Mouse (Mus musculus) C2C12 (cell line): ENCODE measurements around the gene Prkce. TPM values are rescaled to one million over a fixed set of nuclear protein-coding genes. Genes with fewer than 3 reads are reported as not detected.

Experiments
- H3K27me3 ChIP-seq: one replicate; pipeline ENCODE4 v1.6.1; 2011; ENCODE audit not compliant: control insufficient read depth, insufficient read depth, insufficient read length
- H3K36me3 ChIP-seq: one replicate; pipeline ENCODE4 v1.6.1; 2011; ENCODE audit not compliant: control insufficient read depth, insufficient read depth
- H3K4me3 ChIP-seq: one replicate; pipeline ENCODE4 v1.5.1; 2011; ENCODE audit warnings: mild to moderate bottlenecking, control low read depth; ENCODE audit not compliant: poor library complexity, insufficient read depth, severe bottlenecking
- H3K79me2 ChIP-seq: one replicate; pipeline ENCODE4 v1.6.1; 2011; ENCODE audit not compliant: control insufficient read depth, insufficient read depth
- H3K79me3 ChIP-seq: one replicate; pipeline ENCODE4 v1.6.1; 2011; ENCODE audit warnings: low read depth, control low read depth
- H3ac ChIP-seq: one replicate; pipeline ENCODE3; 2011; ENCODE audit warnings: low read depth; ENCODE audit not compliant: control insufficient read depth, insufficient read length
- CEBPB ChIP-seq: IDR thresholded peaks from one replicate; pipeline ENCODE4 v1.6.1; 2011; ENCODE audit warnings: low read depth, mild to moderate bottlenecking, control low read depth, moderate library complexity
- CTCF ChIP-seq: IDR thresholded peaks from one replicate; pipeline ENCODE4 v1.5.1; 2011; ENCODE audit not compliant: control insufficient read depth, insufficient read depth, insufficient read length
- FOSL1 ChIP-seq: IDR thresholded peaks from one replicate; pipeline ENCODE4 v1.8.0; 2011; ENCODE audit warnings: mild to moderate bottlenecking, low read length; ENCODE audit not compliant: poor library complexity, insufficient read depth, severe bottlenecking
- MAX ChIP-seq: IDR thresholded peaks from one replicate; pipeline ENCODE4 v1.6.1; 2011; ENCODE audit warnings: mild to moderate bottlenecking, control low read depth
- MYOD1 ChIP-seq: IDR thresholded peaks from one replicate; pipeline ENCODE4 v1.6.1; 2011; ENCODE audit warnings: low read depth; ENCODE audit not compliant: control insufficient read depth, insufficient read length
- MYOG ChIP-seq: IDR thresholded peaks from one replicate; pipeline ENCODE4 v1.6.1; 2011; ENCODE audit not compliant: control insufficient read depth, insufficient read length; ENCODE audit errors: extremely low read depth
- USF1 ChIP-seq: IDR thresholded peaks from one replicate; pipeline ENCODE4 v1.6.1; 2011; ENCODE audit warnings: low read depth, mild to moderate bottlenecking, control low read depth, moderate library complexity
- polyA plus RNA-seq: library from polyadenylated mRNA; unstranded; fragments of >200 nt; fragmentation: generic; extraction: Trizol; gene quantifications from one replicate; pipeline ENCODE4 v1.2.1, GENCODE M21; 2012; ENCODE audit warnings: missing spikeins

The Prkce gene
- polyA plus RNA-seq, 1 experiment: 1.4 TPM

DNA sequence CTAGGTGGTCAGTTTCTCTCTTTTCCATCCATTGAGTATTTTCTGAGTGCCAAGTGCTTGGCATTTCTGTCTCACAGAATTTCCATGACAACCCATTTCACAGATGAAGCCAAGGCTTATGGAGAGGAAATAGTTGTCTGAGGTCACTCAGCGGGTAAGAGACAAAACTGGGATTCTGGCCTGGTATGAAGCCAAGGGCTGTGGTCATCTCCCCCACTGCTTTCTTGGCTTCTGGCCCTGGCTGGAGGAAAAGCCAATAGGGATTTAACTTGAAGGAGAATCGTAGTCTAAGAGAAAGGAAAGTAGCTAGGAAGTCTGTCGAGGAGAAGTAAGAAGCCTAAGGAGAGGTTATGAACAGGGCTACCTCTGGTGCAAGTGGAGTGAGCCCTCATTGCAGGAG, 182.7 kb downstream of the Prkce start:
- H3K79me2 ChIP-seq: no peaks in the 10 kb centered on the region
- TF ChIP-seq CTCF (no peak), CEBPB (no peak), MYOD1 (no peak), MYOG (no peak), MAX (no peak), USF1 (no peak)
- H3K79me3 ChIP-seq: no peaks in the 10 kb centered on the region
- H3ac ChIP-seq: no peak overlapping the region
- no peaks in the 10 kb centered on the region for H3K36me3 ChIP-seq
- H3K4me3 ChIP-seq: no peak overlapping the region
- H3K27me3 ChIP-seq: no peaks in the 10 kb centered on the region

DNA sequence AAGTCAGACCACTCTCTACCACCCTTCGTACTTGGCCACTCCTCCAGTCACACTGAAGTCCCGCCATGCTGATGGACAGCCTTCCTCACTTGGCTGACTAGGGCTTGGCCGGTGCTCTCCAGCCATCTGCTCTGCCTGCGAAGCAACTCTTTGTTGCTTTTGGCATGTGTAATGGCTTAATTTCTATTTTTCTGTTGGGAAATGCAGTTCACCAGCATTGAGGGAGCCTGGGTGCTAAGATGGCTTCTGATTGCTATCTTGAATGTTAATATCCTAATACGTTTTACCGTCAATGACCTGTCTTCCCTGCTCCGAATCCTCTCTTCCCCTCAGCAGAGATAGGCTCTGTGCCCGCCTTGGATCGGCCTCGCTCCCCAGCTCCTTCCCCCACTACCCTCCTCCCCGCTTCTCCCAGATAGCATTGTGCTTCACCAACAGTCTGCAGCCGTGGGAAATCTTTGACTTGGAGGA, 183.2 kb downstream of the Prkce start:
- TF ChIP-seq MYOD1: no peak
- no peak for TF ChIP-seq MAX
- TF ChIP-seq CEBPB: no peak
- no peak for TF ChIP-seq MYOG
- no peak for TF ChIP-seq CTCF
- no peak for TF ChIP-seq FOSL1
- no peak for TF ChIP-seq USF1
- no peaks in the 10 kb centered on the region for H3K79me3 ChIP-seq
- no peaks in the 10 kb centered on the region for H3K27me3 ChIP-seq
- no peak overlapping the region for H3ac ChIP-seq
- H3K4me3 ChIP-seq: no peak overlapping the region
- H3K79me2 ChIP-seq: no peaks in the 10 kb centered on the region
- no peaks in the 10 kb centered on the region for H3K36me3 ChIP-seq

DNA sequence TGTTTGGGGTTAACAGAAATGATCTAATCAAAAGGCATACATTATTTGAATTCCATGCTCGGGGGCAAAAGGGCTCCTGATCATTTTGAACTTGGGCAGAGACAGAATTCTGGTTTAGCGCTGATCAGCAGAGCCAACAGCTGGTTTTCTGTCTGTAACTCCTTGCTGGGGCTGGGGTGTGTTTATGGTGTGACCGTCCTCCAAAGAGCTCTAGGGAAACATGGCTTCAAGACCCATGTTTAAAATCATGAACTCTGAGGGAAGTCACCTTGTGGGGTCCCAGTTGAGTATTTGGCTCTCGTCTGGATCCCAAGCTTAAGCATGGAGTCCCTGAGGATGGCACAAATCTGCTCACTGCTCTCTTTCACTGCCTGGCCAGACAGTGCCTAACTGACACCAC, 183.7 kb downstream of the Prkce start:
- Histone ChIP-seq H3K36me3 (no peaks in the 10 kb centered on the region), H3K79me3 (no peaks in the 10 kb centered on the region), H3K79me2 (no peaks in the 10 kb centered on the region), H3K27me3 (no peaks in the 10 kb centered on the region), H3ac (no peak overlapping the region), H3K4me3 (no peak overlapping the region)
- TF ChIP-seq MAX (no peak), MYOD1 (no peak), CEBPB (no peak), MYOG (no peak), CTCF (no peak)

DNA sequence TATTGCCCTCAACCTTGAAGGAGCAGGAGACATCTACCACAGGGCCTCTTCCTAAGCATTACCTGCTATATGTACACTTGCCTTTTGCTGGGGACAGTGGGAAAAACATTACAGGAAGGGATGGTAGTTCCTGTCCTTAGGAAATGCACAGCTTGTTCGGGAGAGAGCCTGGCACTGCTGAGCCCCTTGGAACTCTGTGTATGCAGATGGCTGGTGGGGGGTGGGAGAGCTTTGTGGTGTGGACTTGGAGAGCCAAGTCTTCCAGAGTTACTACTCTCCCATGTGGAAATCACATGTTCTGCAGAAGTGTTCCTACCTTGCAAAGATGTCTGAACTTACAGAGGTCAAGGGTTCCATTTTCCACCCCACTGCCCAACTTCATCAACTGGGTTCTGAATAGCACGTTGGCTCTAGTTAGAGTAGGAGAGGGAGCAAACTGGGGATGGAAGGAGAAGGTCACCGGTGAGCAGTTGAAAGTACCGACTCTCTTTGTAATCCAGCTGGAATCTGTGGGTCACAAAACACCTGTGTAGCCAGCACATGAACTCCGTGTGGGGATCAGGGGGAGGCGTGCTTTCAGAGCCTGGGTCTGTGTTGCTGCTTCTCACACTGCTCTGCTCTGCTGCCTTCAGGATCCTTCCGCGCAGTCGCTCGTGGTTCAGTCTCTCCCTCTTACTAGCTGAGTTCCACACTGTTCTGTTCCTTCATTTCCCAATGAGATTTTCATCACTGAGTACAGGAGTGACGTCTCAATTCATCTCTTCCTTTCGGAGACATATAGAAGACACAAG, 184.9 kb downstream of the Prkce start:
- Histone ChIP-seq H3K79me2 (no peaks in the 10 kb centered on the region), H3K27me3 (no peaks in the 10 kb centered on the region), H3ac (no peak overlapping the region), H3K36me3 (no peaks in the 10 kb centered on the region), H3K4me3 (no peak overlapping the region), H3K79me3 (no peaks in the 10 kb centered on the region)
- TF ChIP-seq MAX: no peak
- TF ChIP-seq CTCF: no peak
- TF ChIP-seq MYOD1: no peak
- no peak for TF ChIP-seq MYOG
- TF ChIP-seq USF1: no peak
- no peak for TF ChIP-seq CEBPB
- no peak for TF ChIP-seq FOSL1

DNA sequence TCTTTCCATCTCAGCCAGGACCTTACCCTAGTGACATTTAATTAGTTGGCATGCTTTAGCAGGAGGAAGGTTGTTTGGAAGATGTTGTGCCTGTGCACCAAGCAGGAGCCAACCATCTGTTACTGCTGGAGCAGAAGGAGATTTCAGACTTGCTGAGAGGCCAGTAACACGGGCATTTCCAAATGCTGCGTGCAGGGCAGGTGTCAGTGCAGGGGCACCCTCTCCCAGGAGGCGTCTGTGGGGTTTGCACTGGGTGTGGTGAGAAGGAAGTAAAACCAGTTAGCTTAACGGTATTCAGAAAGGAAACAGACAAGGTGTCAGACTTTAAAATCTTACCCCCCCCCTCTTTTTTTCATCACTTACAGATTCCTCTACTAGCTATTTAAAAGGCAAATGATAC, 186.1 kb downstream of the Prkce start:
- Histone ChIP-seq H3K36me3 (no peaks in the 10 kb centered on the region), H3K27me3 (no peaks in the 10 kb centered on the region), H3K79me3 (no peaks in the 10 kb centered on the region), H3K4me3 (no peak overlapping the region), H3K79me2 (no peaks in the 10 kb centered on the region), H3ac (no peak overlapping the region)
- no peak for TF ChIP-seq MAX
- TF ChIP-seq MYOG: no peak
- no peak for TF ChIP-seq USF1

DNA sequence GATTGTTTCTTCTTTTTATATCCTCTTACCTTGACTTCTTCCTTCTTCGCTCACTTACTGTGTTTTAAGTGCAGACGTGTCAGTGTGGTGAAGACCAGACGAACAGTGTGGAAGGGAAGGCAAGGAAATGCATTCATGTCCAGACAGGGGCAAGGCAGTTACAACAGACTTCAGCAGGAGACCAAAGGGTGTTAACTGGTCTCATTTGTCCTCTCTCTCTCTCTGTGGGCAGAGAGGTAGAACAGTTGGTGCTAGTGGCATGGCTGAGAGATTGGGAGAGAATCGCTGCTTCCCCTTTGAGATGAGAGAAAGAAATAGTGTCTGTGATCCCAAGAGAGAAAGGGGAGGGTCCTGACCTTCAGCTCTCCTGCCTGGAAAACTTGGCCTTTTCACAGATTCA, 186.5 kb downstream of the Prkce start:
- no peak overlapping the region for H3ac ChIP-seq
- H3K27me3 ChIP-seq: no peaks in the 10 kb centered on the region
- TF ChIP-seq CEBPB (no peak), USF1 (no peak), MYOG (no peak), MAX (no peak), FOSL1 (no peak), MYOD1 (no peak), CTCF (no peak)
- H3K79me2 ChIP-seq: no peaks in the 10 kb centered on the region
- no peak overlapping the region for H3K4me3 ChIP-seq
- no peaks in the 10 kb centered on the region for H3K36me3 ChIP-seq
- H3K79me3 ChIP-seq: no peaks in the 10 kb centered on the region
